Mouse (Mus musculus) limb, embryonic 14.5 days (tissue): ENCODE results near the gene Krtap3-2. TPM values are rescaled to one million over a fixed set of nuclear protein-coding genes. Genes with fewer than 3 reads are reported as not detected.
"Not testable (repeated sequence)": the region's sequence is repeated elsewhere in the genome, so short reads cannot be mapped to it uniquely, and the experiment has no call there.

ENCODE experiments used
- ATAC-seq: fragments of 200-750 bp; cut with Nextera tagmentation; 2 replicates; pipeline ENCODE4 v1.8.0; 2017; ENCODE audit warnings: low read depth, moderate number of reproducible peaks, moderate TSS enrichment; ENCODE audit not compliant: low FRiP score
- DNase-seq: peaks from one replicate; pipeline ENCODE4 v3.0.0-alpha.2; 2015; ENCODE audit warnings: low spot score
- H3K27ac ChIP-seq: fragments of 300-500 bp; sonication (generic); replicated peaks from 2 replicates; pipeline ENCODE4 v1.5.1; 2014; ENCODE audit warnings: low read depth, mild to moderate bottlenecking, low read length, moderate library complexity, mixed read lengths
- H3K27me3 ChIP-seq: fragments of 300-500 bp; sonication (generic); 2 replicates; pipeline ENCODE4 v1.6.1; 2014; ENCODE audit warnings: low read length, mixed read lengths; ENCODE audit not compliant: control insufficient read depth, insufficient read depth
- H3K36me3 ChIP-seq: fragments of 300-500 bp; sonication (generic); 2 replicates; pipeline ENCODE4 v1.6.1; 2014; ENCODE audit warnings: mild to moderate bottlenecking, low read length, moderate library complexity, mixed read lengths; ENCODE audit not compliant: control insufficient read depth, insufficient read depth
- H3K4me1 ChIP-seq: fragments of 300-500 bp; sonication (generic); 2 replicates; pipeline ENCODE4 v1.6.1; 2014; ENCODE audit warnings: antibody characterized with exemption, low read length, mixed read lengths; ENCODE audit not compliant: control insufficient read depth, insufficient read depth
- H3K4me2 ChIP-seq: fragments of 300-500 bp; sonication (generic); replicated peaks from 2 replicates; pipeline ENCODE4 v1.6.1; 2014; ENCODE audit warnings: low read depth, mild to moderate bottlenecking, low read length, moderate library complexity; ENCODE audit not compliant: severe bottlenecking
- H3K4me3 ChIP-seq: fragments of 300-500 bp; sonication (generic); replicated peaks from 2 replicates; pipeline ENCODE4 v1.5.1; 2014; ENCODE audit warnings: low read length
- H3K9ac ChIP-seq: fragments of 300-500 bp; sonication (generic); 2 replicates; pipeline ENCODE4 v1.6.1; 2014; ENCODE audit warnings: mild to moderate bottlenecking, low read depth, low read length, moderate library complexity; ENCODE audit not compliant: severe bottlenecking
- H3K9me3 ChIP-seq: fragments of 300-500 bp; sonication (generic); 2 replicates; pipeline ENCODE4 v1.6.1; 2016; ENCODE audit warnings: low read length; ENCODE audit not compliant: control insufficient read depth
- POLR2A ChIP-seq: fragments of 200-500 bp; IDR thresholded peaks from 2 replicates; pipeline ENCODE4 v1.8.0; 2012; ENCODE audit warnings: inconsistent platforms, mild to moderate bottlenecking, moderate library complexity, borderline replicate concordance; ENCODE audit not compliant: insufficient read depth, insufficient read length; ENCODE audit errors: extremely low read depth
- WGBS: fragments of 180-500 bp; shearing (Covaris S2); extraction: QIAGEN DNeasy Blood & Tissue Kit; methylation state at CpG from one replicate; pipeline ENCODE4 v1.1.7; 2014; 5-methylcytosine and 5-hydroxymethylcytosine counted together
- polyA plus RNA-seq, 2 experiments: library from polyadenylated mRNA; depleted of rRNA in 1 of 2; stranded (reverse) in 1 of 2; unstranded in 1 of 2; fragments of >200 nt; fragmentation: Nextera tagmentation in 1 of 2; extraction: Ambion mirVana in 1 of 2; gene quantifications; 2 replicates each; pipeline versions ENCODE4 v1.2.1 to v1.2.3; 2012 to 2014

The Krtap3-2 gene
- polyA plus RNA-seq (2012; rRNA removed) (not detected in 2 replicates), polyA plus RNA-seq (2014; fragmentation: Nextera tagmentation; extraction: Ambion mirVana) (not detected in 2 replicates)

DNA sequence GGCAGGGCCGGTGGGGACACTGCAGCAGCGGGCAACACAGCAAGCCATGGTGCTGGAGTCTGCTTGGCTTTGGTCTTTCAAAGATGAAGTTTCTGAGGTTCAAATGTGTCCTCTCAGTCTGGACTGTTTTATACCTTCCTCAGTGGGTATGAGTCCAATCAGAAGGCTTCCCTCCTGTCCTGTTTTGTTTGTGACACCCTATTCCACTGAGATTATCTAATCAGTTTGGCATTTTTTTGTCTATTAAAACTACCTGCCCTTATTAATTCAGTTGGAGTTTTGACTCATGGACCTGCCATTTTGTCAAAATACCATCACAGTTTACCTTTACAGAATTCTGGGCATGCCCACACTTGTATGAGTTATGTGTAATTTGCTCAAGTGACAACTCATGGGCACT is at the start of gene Krtap3-2:
TSS of gene Krtap3-2 (minus strand) at position 101 of the 400 bp plus-strand sequence.
- no peak for TF ChIP-seq POLR2A
- WGBS = no CpG with 5 or more reads among the region's 2 CpGs
- no peak within 1 kb of the TSS for H3K4me2 ChIP-seq
- no peak for DNase-seq
- H3K9me3 ChIP-seq = no peaks in the 10 kb centered on the region
- ATAC-seq = no peak
- H3K36me3 ChIP-seq = no peaks in the 10 kb centered on the region
- no peaks in the 10 kb centered on the region for H3K4me1 ChIP-seq
- H3K4me3 ChIP-seq = no peak within 1 kb of the TSS
- no peak within 1 kb of the TSS for H3K9ac ChIP-seq
- no peaks in the 10 kb centered on the region for H3K27me3 ChIP-seq
- no peak within 1 kb of the TSS for H3K27ac ChIP-seq

DNA sequence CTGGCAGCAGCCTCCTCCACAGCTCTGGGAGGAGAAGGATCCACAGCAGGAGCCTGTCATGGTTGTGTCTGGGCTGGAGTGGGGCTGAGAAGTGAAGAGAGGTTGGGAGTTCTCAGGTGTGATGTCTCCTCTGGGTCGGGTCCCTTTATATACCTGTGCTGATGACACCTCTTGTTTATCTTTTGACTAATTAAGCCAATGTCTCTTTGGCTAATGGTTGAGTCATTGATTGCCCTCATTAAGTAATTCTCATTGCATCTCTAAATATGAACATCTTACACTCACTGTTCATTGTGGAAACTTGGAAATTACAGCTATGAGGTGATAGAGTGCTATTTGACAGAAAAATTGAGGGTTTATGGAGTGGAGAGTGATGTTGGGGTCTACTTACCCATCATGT is 46.6 kb upstream of the Krtap3-2 start, which contains the start of gene Gm11938:
TSS of gene Gm11938 (minus strand) at position 101 of the 400 bp plus-strand sequence.
- H3K9me3 ChIP-seq, H3K36me3 ChIP-seq, H3K4me2 ChIP-seq, H3K4me3 ChIP-seq, ATAC-seq, H3K27me3 ChIP-seq, H3K9ac ChIP-seq, H3K27ac ChIP-seq, DNase-seq, H3K4me1 ChIP-seq: not testable (repeated sequence)
- WGBS = 48% methylated on average over 1 of the region's 1 CpGs

DNA sequence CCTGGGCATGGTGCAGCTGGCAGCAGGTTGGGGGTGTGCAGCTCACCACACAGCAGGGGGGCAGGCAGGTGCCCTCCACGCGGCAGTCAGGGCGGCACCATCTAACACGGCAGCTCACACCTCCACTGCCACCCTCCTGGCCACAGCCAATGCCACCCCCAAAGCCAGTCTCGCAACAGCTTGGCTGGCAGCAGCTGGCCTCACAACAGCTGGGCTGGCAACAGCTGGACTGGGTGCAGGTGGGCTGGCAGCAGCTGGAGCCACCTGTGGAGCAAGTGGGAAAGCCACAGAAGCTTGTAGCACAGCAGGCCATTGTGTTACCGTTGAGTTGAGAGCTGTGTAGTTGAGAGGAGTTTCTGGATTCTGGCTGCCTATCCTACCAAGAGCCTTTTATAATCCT is 41.1 kb upstream of the Krtap3-2 start, which contains the start of gene Krtap9-3:
TSS of gene Krtap9-3 (minus strand) at position 364 of the 400 bp plus-strand sequence.
- WGBS = 65% methylated on average over 5 of the region's 6 CpGs
- not testable (repeated sequence) for H3K27ac ChIP-seq, H3K4me1 ChIP-seq, ATAC-seq, H3K4me3 ChIP-seq, H3K36me3 ChIP-seq, DNase-seq, H3K27me3 ChIP-seq, H3K4me2 ChIP-seq, H3K9me3 ChIP-seq, H3K9ac ChIP-seq

DNA sequence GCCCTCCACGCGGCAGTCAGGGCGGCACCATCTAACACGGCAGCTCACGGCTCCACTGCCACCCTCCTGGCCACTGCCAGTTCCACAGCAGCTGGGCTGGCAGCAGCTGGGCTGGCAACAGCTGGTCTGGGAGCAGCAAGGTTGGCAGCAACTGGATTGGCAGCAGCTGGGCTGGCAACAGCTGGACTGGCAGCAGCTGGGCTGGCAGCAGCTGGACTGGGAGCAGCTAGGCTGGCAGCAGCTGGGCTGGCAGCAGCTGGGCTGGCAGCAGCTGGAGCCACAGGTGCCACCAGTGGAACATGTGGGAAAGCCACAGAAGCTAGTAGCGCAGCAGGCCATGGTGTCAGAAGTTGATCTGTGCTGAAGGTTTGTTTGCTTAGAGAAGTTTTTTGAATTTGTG is 34.3 kb upstream of the Krtap3-2 start, which contains the start of gene Krtap1-3:
TSS of gene Krtap1-3 (minus strand) at position 359 of the 400 bp plus-strand sequence.
- 46% methylated on average over 3 of the region's 6 CpGs for WGBS
- no peaks in the 10 kb centered on the region for H3K4me1 ChIP-seq
- no peak within 1 kb of the TSS for H3K9ac ChIP-seq
- H3K36me3 ChIP-seq = no peaks in the 10 kb centered on the region
- TF ChIP-seq POLR2A = no peak
- H3K4me2 ChIP-seq = no peak within 1 kb of the TSS
- DNase-seq (no peak), ATAC-seq (no peak)
- no peak within 1 kb of the TSS for H3K4me3 ChIP-seq
- H3K27ac ChIP-seq = no peak within 1 kb of the TSS
- no peaks in the 10 kb centered on the region for H3K9me3 ChIP-seq
- no peaks in the 10 kb centered on the region for H3K27me3 ChIP-seq

DNA sequence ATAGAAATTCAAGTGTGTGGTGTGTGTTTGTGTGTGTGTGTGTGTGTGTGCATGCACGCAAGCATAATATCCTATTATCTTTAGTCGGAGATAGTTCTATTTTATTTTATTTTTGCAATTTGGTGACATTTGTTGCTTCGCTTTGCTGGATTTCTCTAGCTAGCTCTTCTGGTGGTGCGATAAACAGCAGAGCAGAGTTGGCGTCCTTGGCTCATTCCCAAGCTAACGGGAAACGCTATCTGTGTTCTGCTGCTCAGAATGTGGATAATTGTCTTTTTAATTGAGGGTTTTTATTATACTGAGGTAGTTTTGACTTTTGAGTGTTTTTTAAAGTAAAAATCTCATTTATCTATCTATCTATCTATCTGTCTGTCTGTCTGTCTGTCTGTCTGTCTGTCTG is 28.4 kb upstream of the Krtap3-2 start:
- H3K9ac ChIP-seq = no peak overlapping the region
- no peak for DNase-seq
- H3K36me3 ChIP-seq = no peaks in the 10 kb centered on the region

DNA sequence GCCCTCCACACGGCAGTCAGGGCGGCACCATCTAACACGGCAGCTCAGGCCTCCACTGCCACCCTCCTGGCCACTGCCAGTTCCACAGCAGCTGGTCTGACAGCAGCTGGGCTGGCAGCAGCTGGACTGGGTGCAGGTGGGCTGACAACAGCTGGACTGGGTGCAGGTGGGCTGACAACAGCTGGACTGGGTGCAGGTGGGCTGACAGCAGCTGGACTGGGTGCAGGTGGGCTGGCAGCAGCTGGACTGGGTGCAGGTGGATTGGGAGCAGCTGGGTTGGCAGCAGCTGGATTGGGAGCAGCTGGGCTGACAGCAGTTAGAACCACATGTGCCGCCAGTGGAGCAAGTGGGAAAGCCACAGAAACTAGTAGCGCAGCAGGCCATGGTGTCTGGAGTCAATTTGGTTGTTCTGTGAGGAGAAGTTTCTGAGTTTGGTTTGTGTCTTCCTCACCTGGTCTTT is 26.6 kb upstream of the Krtap3-2 start, which contains the start of gene Krtap1-4:
TSS of gene Krtap1-4 (minus strand) at position 410 of the 460 bp plus-strand sequence.
- DNase-seq = no peak
- WGBS = 65% methylated on average over 5 of the region's 5 CpGs
- Histone ChIP-seq H3K27ac (no peak within 1 kb of the TSS), H3K4me1 (no peaks in the 10 kb centered on the region), H3K9me3 (no peaks in the 10 kb centered on the region), H3K4me2 (no peak within 1 kb of the TSS), H3K36me3 (no peaks in the 10 kb centered on the region), H3K4me3 (no peak within 1 kb of the TSS), H3K27me3 (no peaks in the 10 kb centered on the region), H3K9ac (no peak within 1 kb of the TSS)
- no peak for ATAC-seq
- TF ChIP-seq POLR2A = no peak

More for the DNA sequence above, 28.4 kb upstream of the Krtap3-2 start:
- Histone ChIP-seq H3K4me2 (no peak overlapping the region), H3K9me3 (no peaks in the 10 kb centered on the region), H3K4me1 (no peaks in the 10 kb centered on the region), H3K27me3 (no peaks in the 10 kb centered on the region), H3K4me3 (no peak overlapping the region), H3K27ac (no peak overlapping the region)
- no peak for ATAC-seq
- no peak for TF ChIP-seq POLR2A
- 90% methylated on average over 7 of the region's 7 CpGs for WGBS
